Mouse (Mus musculus) limb, embryonic 11.5 days (tissue): ENCODE measurements at regions not wholly inside any gene's neighbourhood (a gene's known extent, or its start where the extent isn't known, plus 50 kb on each side); places are given as distances from the start of the nearest gene placed in this dataset.

Experiments
- ATAC-seq: fragments of 200-750 bp; cut with Nextera tagmentation; 2 replicates; pipeline ENCODE4 v1.8.0; 2017; ENCODE audit warnings: low read depth; ENCODE audit not compliant: insufficient number of reproducible peaks, low FRiP score, low TSS enrichment
- DNase-seq: peaks from one replicate; pipeline ENCODE4 v3.0.0-alpha.2; 2015; ENCODE audit warnings: low spot score
- H3K27ac ChIP-seq: fragments of 300-500 bp; sonication (generic); replicated peaks from 2 replicates; pipeline ENCODE4 v1.5.1; 2014; ENCODE audit warnings: low read depth, mild to moderate bottlenecking, low read length
- H3K27me3 ChIP-seq: fragments of 300-500 bp; sonication (generic); 2 replicates; pipeline ENCODE4 v1.6.1; 2014; ENCODE audit warnings: mild to moderate bottlenecking, low read length, mixed read lengths; ENCODE audit not compliant: control insufficient read depth, insufficient read depth
- H3K36me3 ChIP-seq: fragments of 300-500 bp; sonication (generic); 2 replicates; pipeline ENCODE4 v1.6.1; 2014; ENCODE audit warnings: mild to moderate bottlenecking, low read length, moderate library complexity, mixed read lengths; ENCODE audit not compliant: control insufficient read depth, insufficient read depth
- H3K4me1 ChIP-seq: fragments of 300-500 bp; sonication (generic); 2 replicates; pipeline ENCODE4 v1.6.1; 2014; ENCODE audit warnings: low read length, mixed read lengths; ENCODE audit not compliant: control insufficient read depth, insufficient read depth
- H3K4me2 ChIP-seq: fragments of 300-500 bp; sonication (generic); 2 replicates; pipeline ENCODE4 v1.6.1; 2014; ENCODE audit warnings: low read depth, mild to moderate bottlenecking, moderate library complexity; ENCODE audit not compliant: severe bottlenecking
- H3K4me3 ChIP-seq: fragments of 300-500 bp; sonication (generic); 2 replicates; pipeline ENCODE4 v1.5.1; 2014; ENCODE audit warnings: low read depth, low read length
- H3K9ac ChIP-seq: fragments of 300-500 bp; sonication (generic); 2 replicates; pipeline ENCODE4 v1.6.1; 2014; ENCODE audit warnings: mild to moderate bottlenecking, low read length
- H3K9me3 ChIP-seq: fragments of 300-500 bp; sonication (generic); 2 replicates; pipeline ENCODE4 v1.6.1; 2016; ENCODE audit warnings: low read length; ENCODE audit not compliant: control insufficient read depth
- WGBS: fragments of 180-500 bp; shearing (Covaris S2); extraction: QIAGEN DNeasy Blood & Tissue Kit; methylation state at CpG from one replicate; pipeline ENCODE4 v1.1.7; 2014; 5-methylcytosine and 5-hydroxymethylcytosine counted together

GRCm38 (mm10) chr10:55962627-55963203 lies 144.0 kb upstream of the Msl3l2 start:
- H3K36me3 ChIP-seq, result no peaks in the 10 kb centered on the region
- H3K4me2 ChIP-seq, result no peak overlapping the region
- no peaks in the 10 kb centered on the region for H3K9me3 ChIP-seq
- DNase-seq, result no peak
- H3K4me1 ChIP-seq, result no peaks in the 10 kb centered on the region
- no peak overlapping the region for H3K27ac ChIP-seq
- H3K27me3 ChIP-seq, result no peaks in the 10 kb centered on the region
- H3K9ac ChIP-seq, result no peak overlapping the region
- no peak overlapping the region for H3K4me3 ChIP-seq
- WGBS, result 88% methylated on average over 4 of the region's 4 CpGs
- no peak for ATAC-seq
